Mouse (Mus musculus) thymus, postnatal 0 days (tissue): ENCODE measurements around the gene Rpl22. TPM values are rescaled to one million over a fixed set of nuclear protein-coding genes. Genes with fewer than 3 reads are reported as not detected.

ENCODE experiments used
- DNase-seq: peaks from one replicate; pipeline ENCODE4 v3.0.0-alpha.2; 2015; ENCODE audit warnings: low spot score
- polyA plus RNA-seq: library from polyadenylated mRNA; unstranded; fragments of >200 nt; fragmentation: Nextera tagmentation; extraction: Ambion mirVana; gene quantifications from 2 replicates; pipeline ENCODE4 v1.2.1, GENCODE M21; 2015

The Rpl22 gene
- polyA plus RNA-seq, 1 experiment from 2014 or later, result 557 TPM

- peak; percentile 100 for DNase-seq
Observed at GRCm38 (mm10) chr4:152296874-152297861, 28.4 kb upstream of the Rpl22 start, which contains the start of gene Icmt. Gene Icmt (plus strand): TSS chr4:152297227.

GRCm38 (mm10) chr4:152298836-152299235 is 26.7 kb upstream of the Rpl22 start:
- no peak for DNase-seq

- no peak for DNase-seq
Observed at GRCm38 (mm10) chr4:152300375-152300774, 25.2 kb upstream of the Rpl22 start.

- DNase-seq, result no peak
Observed at GRCm38 (mm10) chr4:152302012-152302411, 23.5 kb upstream of the Rpl22 start.

- DNase-seq, result no peak
Observed at GRCm38 (mm10) chr4:152303172-152303571, 22.4 kb upstream of the Rpl22 start.

- DNase-seq, result no peak
Observed at GRCm38 (mm10) chr4:152304685-152305084, 20.9 kb upstream of the Rpl22 start.

- DNase-seq, result no peak
Observed at GRCm38 (mm10) chr4:152305991-152306390, 19.6 kb upstream of the Rpl22 start.

GRCm38 (mm10) chr4:152307542-152307941 is 18.0 kb upstream of the Rpl22 start:
- DNase-seq, result no peak

GRCm38 (mm10) chr4:152312186-152312585 is 13.4 kb upstream of the Rpl22 start:
- no peak for DNase-seq

GRCm38 (mm10) chr4:152313211-152313632 is 12.3 kb upstream of the Rpl22 start:
- no peak for DNase-seq

- no peak for DNase-seq
Observed at GRCm38 (mm10) chr4:152313934-152314333, 11.6 kb upstream of the Rpl22 start.

GRCm38 (mm10) chr4:152315498-152316213 is 9.9 kb upstream of the Rpl22 start:
- no peak for DNase-seq

GRCm38 (mm10) chr4:152317631-152318033 is 7.9 kb upstream of the Rpl22 start:
- DNase-seq, result no peak

- DNase-seq, result peak; percentile 23
Observed at GRCm38 (mm10) chr4:152318517-152319234, 6.9 kb upstream of the Rpl22 start, which contains the start of gene Rnf207. Gene Rnf207 (minus strand): TSS chr4:152318993.

- DNase-seq, result no peak
Observed at GRCm38 (mm10) chr4:152321464-152321863, 4.1 kb upstream of the Rpl22 start.

GRCm38 (mm10) chr4:152324641-152325562 is 640 bp upstream of the Rpl22 start:
- DNase-seq, result no peak

GRCm38 (mm10) chr4:152326543-152326942 is 1.0 kb downstream of the Rpl22 start:
- DNase-seq, result no peak

GRCm38 (mm10) chr4:152328691-152329090 is 3.1 kb downstream of the Rpl22 start:
- peak; percentile 48 for DNase-seq

GRCm38 (mm10) chr4:152332952-152333351 is 7.4 kb downstream of the Rpl22 start:
- peak; percentile 70 for DNase-seq

- no peak for DNase-seq
Observed at GRCm38 (mm10) chr4:152333587-152333986, 8.0 kb downstream of the Rpl22 start.
